ENCODE assay signal across 13 mouse cellular contexts in the genomic region with DNA sequence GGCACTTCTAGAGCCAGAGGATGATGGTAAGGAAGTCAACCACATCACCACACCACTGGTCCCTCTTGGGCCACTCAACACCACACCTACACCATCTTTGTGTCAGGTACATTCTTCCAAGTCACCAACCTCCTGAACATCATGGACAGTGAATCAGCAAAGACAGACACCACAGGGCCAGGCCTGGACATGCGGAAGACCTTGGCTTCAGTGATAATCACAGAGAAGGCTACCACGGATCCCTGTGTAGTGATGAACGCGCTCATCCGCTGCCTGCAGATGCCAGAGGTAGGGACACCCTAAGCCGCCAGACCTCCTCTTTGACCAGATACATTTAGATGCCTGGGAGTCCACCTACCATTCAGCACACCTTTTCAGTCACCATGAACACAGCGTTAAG. TPM values are rescaled to one million over a fixed set of nuclear protein-coding genes. Genes with fewer than 3 reads are reported as not detected.
DNase-seq lines count a peak whose midpoint lies in the region; ATAC-seq and TF ChIP-seq lines count a peak whose summit lies in the region.
"Had no signal": no experiment of that assay in that cellular context is flagged by ENCODE, and none has a peak within 500 bp of the region (broad histone marks: within the 10 kb centered on the region; RNA-seq: fewer than 3 reads in every experiment).

No protein-coding gene starts in this region.

- TF ChIP-seq EP300 in stomach, postnatal 0 days (optimal IDR thresholded peaks at IDR 0.05), result no peak

- DNase-seq in kidney, postnatal 10 days, result peak; percentile 12
- DNase-seq in kidney, adult 18-20 months, result no peak
- peak; percentile 21 for DNase-seq in ovary, postnatal 36 days (ENCODE audit: low spot score)
- no peak for DNase-seq in ovary, postnatal 10 days (ENCODE audit: low spot score)
- peak; percentile 30 to 31 for DNase-seq in gastrocnemius, postnatal 4 days (ENCODE audit: low spot score in 2 of 2)
- peak; percentile 20 for DNase-seq in stomach, postnatal 0 days (ENCODE audit: low spot score)
- DNase-seq in hindbrain, embryonic 11.5 days (ENCODE audit: low spot score), result no peak
- DNase-seq: left cerebral cortex, postnatal 4 days had no signal

- no peak for TF ChIP-seq CTCF in stomach, postnatal 0 days (IDR thresholded peaks at IDR 0.05; ENCODE audit: low read depth)

- ATAC-seq in stomach, postnatal 0 days (ENCODE audit: low FRiP score, low TSS enrichment), result peak; percentile 4; the same call in 1 of the 2 replicates
- no peak for ATAC-seq in hindbrain, embryonic 11.5 days (ENCODE audit: low FRiP score)
- ATAC-seq: activated CD4-positive, CD25-positive, alpha-beta regulatory T cell, adult 4 months; inflammation-experienced regulatory T-cells, adult 6 months had no signal

- no peak overlapping the region for H3K4me3 ChIP-seq in stomach, postnatal 0 days (ENCODE audit: low read depth, low read length)
- no peak overlapping the region for H3K4me3 ChIP-seq in hindbrain, embryonic 11.5 days (ENCODE audit: low read depth, low read length)

- 70% methylated on average over 7 of the region's 7 CpGs for WGBS in stomach, postnatal 0 days
- WGBS in hindbrain, embryonic 11.5 days, result 73% methylated on average over 7 of the region's 7 CpGs

- no peaks in the 10 kb centered on the region for H3K27me3 ChIP-seq in stomach, postnatal 0 days (ENCODE audit: control insufficient read depth, insufficient read depth, low read length)
- no peaks in the 10 kb centered on the region for H3K27me3 ChIP-seq in hindbrain, embryonic 11.5 days (ENCODE audit: control insufficient read depth, insufficient read depth, low read length)

- H3K9ac ChIP-seq in stomach, postnatal 0 days (ENCODE audit: low read length), result no peak overlapping the region
- no peak overlapping the region for H3K9ac ChIP-seq in hindbrain, embryonic 11.5 days (ENCODE audit: low read depth, low read length)

- no peaks in the 10 kb centered on the region for H3K36me3 ChIP-seq in stomach, postnatal 0 days (ENCODE audit: control insufficient read depth, insufficient read depth, low read length)
- no peaks in the 10 kb centered on the region for H3K36me3 ChIP-seq in hindbrain, embryonic 11.5 days (ENCODE audit: control insufficient read depth, insufficient read depth, low read length)

- H3K4me2 ChIP-seq in stomach, postnatal 0 days (replicated peaks; ENCODE audit: low read depth), result no peak overlapping the region
- H3K4me2 ChIP-seq in hindbrain, embryonic 11.5 days (replicated peaks; ENCODE audit: low read depth, low read length), result no peak overlapping the region

- no peaks in the 10 kb centered on the region for H3K4me1 ChIP-seq in stomach, postnatal 0 days (replicated peaks; ENCODE audit: control insufficient read depth, insufficient read depth)
- no peaks in the 10 kb centered on the region for H3K4me1 ChIP-seq in hindbrain, embryonic 11.5 days (replicated peaks; ENCODE audit: control insufficient read depth, insufficient read depth, low read length)

- H3K27ac ChIP-seq in stomach, postnatal 0 days (replicated peaks), result no peak overlapping the region
- no peak overlapping the region for H3K27ac ChIP-seq in hindbrain, embryonic 11.5 days (ENCODE audit: low read depth, low read length)

- H3K9me3 ChIP-seq in stomach, postnatal 0 days (ENCODE audit: control insufficient read depth, low read length), result peaks cover 36% of the 10 kb centered on the region
- H3K9me3 ChIP-seq in hindbrain, embryonic 11.5 days (ENCODE audit: control insufficient read depth, low read length), result peaks cover 78% of the 10 kb centered on the region

RNA-seq across cellular contexts. Expression of a gene that starts 1.3 kb away (rescaled TPM):
- under 1 TPM in 1 of 2 experiments, not detected in 1; 0.13 TPM for total RNA-seq in gastrocnemius, postnatal 4 days (2021)
- polyA plus RNA-seq in stomach, postnatal 0 days (2015; fragmentation: Nextera tagmentation; extraction: Ambion mirVana), result 0.54 and 0.84 TPM in 2 replicates
- 1.3 and 1.7 TPM in 2 replicates for polyA plus RNA-seq in hindbrain, embryonic 11.5 days (2014; fragmentation: Nextera tagmentation; extraction: Ambion mirVana)

RNA-seq across cellular contexts. Expression of a gene that starts 16.4 kb away (rescaled TPM):
- total RNA-seq in gastrocnemius, postnatal 4 days (2021), result 1 to 10 TPM in 1 of 2 experiments, under 1 TPM in 1; 0.12 to 1.3 TPM
- 23.6 and 24.8 TPM in 2 replicates for polyA plus RNA-seq in stomach, postnatal 0 days (2015; fragmentation: Nextera tagmentation; extraction: Ambion mirVana)
- not detected in 2 replicates for polyA plus RNA-seq in hindbrain, embryonic 11.5 days (2014; fragmentation: Nextera tagmentation; extraction: Ambion mirVana)
- total RNA-seq: common myeloid progenitor, adult 5-6 weeks; layer of hippocampus, adult 18-20 months had no signal
- polyA plus RNA-seq: activated CD4-positive, CD25-positive, alpha-beta regulatory T cell, adult 4 months; inflammation-experienced regulatory T-cells, adult 6 months; neural tube, embryonic 14.5 days had no signal

RNA-seq across cellular contexts. Expression of a gene that starts 22.5 kb away (rescaled TPM):
- total RNA-seq in gastrocnemius, postnatal 4 days (2021), result 1 to 10 TPM; 3.8 to 4.9 TPM
- 7.2 and 8.2 TPM in 2 replicates for polyA plus RNA-seq in stomach, postnatal 0 days (2015; fragmentation: Nextera tagmentation; extraction: Ambion mirVana)
- 14.0 and 14.7 TPM in 2 replicates for polyA plus RNA-seq in hindbrain, embryonic 11.5 days (2014; fragmentation: Nextera tagmentation; extraction: Ambion mirVana)

RNA-seq across cellular contexts. Expression of a gene that starts 27.7 kb away (rescaled TPM):
- not detected for total RNA-seq in gastrocnemius, postnatal 4 days (2021)
- 0.12 TPM in 1 of 2 replicates, not detected in the other for polyA plus RNA-seq in stomach, postnatal 0 days (2015; fragmentation: Nextera tagmentation; extraction: Ambion mirVana)
- polyA plus RNA-seq in hindbrain, embryonic 11.5 days (2014; fragmentation: Nextera tagmentation; extraction: Ambion mirVana), result not detected in 2 replicates
- total RNA-seq: common myeloid progenitor, adult 5-6 weeks; layer of hippocampus, adult 18-20 months had no signal
- polyA plus RNA-seq: activated CD4-positive, CD25-positive, alpha-beta regulatory T cell, adult 4 months; inflammation-experienced regulatory T-cells, adult 6 months had no signal

RNA-seq across cellular contexts. Expression of a gene that starts 49.3 kb away (rescaled TPM):
- total RNA-seq in gastrocnemius, postnatal 4 days (2021), result 10 to 100 TPM; 80.5 to 88.1 TPM
- polyA plus RNA-seq in stomach, postnatal 0 days (2015; fragmentation: Nextera tagmentation; extraction: Ambion mirVana), result 30.0 and 34.1 TPM in 2 replicates
- 126 and 136 TPM in 2 replicates for polyA plus RNA-seq in hindbrain, embryonic 11.5 days (2014; fragmentation: Nextera tagmentation; extraction: Ambion mirVana)

Comparison
In these comparisons a context has a peak if more than half of its experiments do, and no peak if none do; other contexts are left out.
1. DNase-seq: peak in kidney, postnatal 10 days (single experiment), ovary, postnatal 36 days (single experiment), gastrocnemius, postnatal 4 days (2 of 2) and stomach, postnatal 0 days (single experiment); none in kidney, adult 18-20 months (single experiment), ovary, postnatal 10 days (single experiment) and hindbrain, embryonic 11.5 days (single experiment).
2. RNA of a gene that starts 16.4 kb away (polyA plus RNA-seq): 23.6 to 24.8 TPM in stomach, postnatal 0 days; not detected in hindbrain, embryonic 11.5 days; every median in the first group is over 10 times any median in the second.